Mouse (Mus musculus): ENCODE data around the gene Elmod3.

DNA sequence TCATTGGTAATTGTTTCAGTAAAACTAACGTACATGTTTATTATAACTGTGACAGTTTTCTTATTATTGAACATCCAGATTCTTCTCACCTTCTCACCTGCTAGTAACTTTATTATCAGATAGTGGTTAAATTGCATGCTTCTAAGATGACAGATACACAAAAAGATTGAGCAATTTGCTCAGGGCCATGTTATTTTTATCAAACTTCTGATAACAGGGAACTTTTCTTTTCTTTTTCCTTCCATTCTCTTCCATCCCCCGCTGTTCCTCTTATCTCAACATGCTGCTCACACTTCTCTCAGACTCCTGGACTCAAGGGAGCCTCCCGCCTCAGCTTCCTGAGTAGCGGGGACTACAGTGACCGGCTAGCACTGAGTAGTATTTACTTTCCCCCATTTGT lies 22.7 kb upstream of the Elmod3 start:
- no peak for TF ChIP-seq CTCF (IDR thresholded peaks at IDR 0.05; ENCODE audit: control insufficient read depth, insufficient read depth, insufficient replicate concordance, low read depth, low read length)
- TF ChIP-seq POLR2A (IDR thresholded peaks at IDR 0.05; ENCODE audit: control insufficient read depth, low read depth, low read length) = no peak
